Mouse (Mus musculus) lung, postnatal 14 days (tissue): ENCODE results near the gene Dab1.

ENCODE experiments used
- DNase-seq: peaks from one replicate; pipeline ENCODE4 v3.0.0; 2021

The Dab1 gene

DNA sequence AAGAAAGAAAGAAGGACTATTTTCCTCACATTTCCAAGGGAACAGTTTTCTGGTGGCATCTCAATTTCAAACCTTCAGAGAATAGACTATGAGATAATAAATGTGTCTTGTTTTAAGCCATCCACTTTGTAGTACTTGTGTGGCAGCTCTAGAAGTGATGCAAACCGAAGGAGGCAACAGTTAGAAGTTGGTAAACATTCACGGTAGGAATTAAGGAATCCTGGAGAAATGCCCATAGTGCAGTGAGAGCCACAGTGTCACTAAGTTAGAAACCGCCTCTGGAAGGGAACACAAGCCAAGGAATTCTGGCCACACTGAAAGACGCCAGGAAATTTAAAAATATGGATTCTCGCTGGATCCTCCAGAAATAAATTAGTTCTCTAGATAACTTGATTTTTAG is 502.8 kb downstream of the Dab1 start:
- DNase-seq = no peak

DNA sequence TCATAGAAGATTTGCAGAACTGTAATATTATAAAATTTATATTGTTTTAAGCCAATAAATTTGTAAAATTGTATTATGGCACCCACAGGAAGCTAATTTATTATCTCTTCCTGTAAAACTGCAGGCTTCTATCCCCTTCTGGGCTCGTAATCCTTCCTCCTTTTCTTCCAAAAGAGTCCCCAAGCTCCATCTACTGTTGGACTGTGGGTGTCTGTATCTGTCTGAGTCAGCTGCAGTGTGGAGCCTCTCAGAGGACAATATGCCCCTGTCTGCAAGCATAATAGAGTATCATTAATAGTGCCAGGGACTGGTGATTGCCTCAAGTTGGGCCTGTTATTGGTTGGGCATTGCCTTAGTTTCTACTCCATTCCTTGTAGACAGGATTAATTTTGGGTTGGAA is 503.2 kb downstream of the Dab1 start:
- DNase-seq = no peak

DNA sequence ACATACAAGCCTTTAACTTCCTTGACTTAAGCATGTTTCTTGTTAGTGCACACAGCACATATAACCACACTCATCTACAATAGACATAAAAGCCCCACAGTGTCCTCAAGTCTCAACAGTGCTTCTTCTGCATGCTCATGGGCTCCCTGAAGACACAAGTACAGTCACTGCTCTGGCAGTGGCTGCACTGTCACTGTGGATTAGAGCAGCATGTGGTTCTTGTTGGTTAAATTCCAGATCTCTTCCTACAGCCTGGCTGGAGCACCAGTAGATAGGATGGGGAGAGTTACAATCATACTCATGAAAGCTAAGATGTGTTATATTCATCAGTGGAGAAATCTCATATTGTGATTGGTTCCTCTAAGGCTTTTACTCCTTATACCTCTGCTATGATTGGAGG is 534.5 kb downstream of the Dab1 start:
- DNase-seq = no peak

DNA sequence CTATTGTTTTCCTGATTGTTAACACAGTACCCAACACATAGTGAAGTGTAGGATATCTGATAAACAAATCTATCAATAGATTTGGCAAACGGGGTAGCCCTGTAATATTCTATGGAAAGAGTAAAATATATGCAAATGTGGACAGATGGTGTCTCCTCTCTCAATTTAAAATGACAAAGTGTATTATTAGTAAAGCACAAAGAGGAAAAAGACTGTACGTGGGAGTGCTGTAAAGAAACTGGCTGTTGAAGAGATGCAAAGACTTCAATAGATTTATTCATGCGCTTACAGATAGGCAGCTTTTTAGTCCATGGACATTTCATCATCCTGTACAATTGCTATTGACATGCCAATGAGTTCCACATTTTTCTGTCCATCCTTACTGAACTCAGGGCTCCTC is 558.9 kb downstream of the Dab1 start:
- no peak for DNase-seq

DNA sequence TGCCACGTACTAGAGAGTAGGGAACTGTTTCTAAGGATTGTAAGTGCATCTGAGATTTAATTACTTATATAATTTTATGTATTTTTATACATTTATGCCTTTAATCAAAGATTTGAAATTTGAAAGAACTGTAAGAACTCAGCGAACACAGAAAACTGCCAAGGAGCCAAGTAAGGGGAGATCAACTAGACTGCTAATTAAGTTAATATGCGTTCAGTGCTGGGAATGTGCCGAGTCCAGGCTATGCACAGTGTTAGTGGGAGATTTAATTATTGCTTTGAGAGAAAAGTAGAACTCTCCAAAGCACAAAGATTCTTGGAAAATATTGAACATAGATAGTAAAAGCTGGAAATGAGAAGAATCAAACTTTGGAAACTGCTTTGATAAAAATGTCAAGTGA is 567.2 kb downstream of the Dab1 start:
- no peak for DNase-seq

DNA sequence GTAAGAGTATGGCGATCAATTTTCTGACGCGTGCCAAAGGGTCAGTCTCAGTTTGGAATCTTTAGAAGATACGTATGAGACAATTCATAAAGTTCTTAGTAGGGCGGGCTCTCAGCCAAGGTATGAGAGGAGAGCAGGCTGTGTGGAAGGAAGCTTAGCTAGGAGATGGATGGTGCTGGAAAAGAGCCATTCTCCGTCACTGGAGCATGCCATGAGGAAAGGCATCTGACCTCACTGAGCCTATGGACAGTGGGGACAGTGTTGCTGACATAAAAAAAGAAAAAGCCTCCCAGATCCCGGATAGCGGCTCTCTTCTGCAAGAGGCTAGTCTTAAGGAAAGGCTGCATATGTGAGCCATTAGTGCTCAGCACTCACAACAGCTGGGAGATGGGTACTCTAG is 579.5 kb downstream of the Dab1 start:
- DNase-seq = no peak

DNA sequence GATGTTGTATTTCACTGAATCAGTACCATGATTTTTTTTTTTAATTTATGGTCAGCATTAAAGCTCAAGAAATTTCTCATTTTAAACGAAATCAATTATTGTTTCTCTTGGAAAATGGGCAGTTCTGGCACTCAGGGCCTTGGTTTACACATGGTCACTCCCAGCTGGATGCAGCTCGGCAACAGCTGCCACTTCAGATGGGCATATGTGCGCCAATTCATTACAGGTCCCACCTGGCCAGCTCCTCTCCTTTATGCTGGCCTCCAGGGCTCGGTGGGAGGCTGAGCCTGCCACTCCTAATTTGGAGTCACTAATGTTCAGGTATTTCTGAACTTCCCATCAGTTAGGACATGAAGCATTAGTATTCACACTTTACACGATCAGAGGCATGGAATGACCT is 582.5 kb downstream of the Dab1 start:
- DNase-seq = no peak

DNA sequence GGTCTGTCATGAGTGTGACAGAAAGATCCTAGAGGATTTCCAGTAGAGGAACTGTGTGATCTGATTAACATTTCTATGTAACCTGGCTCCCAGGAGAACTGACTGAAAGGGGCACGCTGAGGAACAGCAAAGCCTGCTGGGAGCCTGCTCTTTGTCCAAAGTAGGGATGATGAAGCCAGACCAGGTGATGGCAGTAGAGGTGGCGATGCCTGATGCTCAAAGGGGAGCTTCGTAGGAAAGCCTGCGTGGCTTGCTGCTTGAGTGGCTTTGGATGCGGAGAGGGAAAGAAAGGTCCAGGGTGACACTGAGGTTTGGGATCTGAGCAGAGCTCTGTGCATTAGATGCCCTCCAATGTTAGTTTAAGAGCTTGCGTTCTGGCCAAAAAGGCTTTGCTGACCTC is 584.9 kb downstream of the Dab1 start:
- no peak for DNase-seq

DNA sequence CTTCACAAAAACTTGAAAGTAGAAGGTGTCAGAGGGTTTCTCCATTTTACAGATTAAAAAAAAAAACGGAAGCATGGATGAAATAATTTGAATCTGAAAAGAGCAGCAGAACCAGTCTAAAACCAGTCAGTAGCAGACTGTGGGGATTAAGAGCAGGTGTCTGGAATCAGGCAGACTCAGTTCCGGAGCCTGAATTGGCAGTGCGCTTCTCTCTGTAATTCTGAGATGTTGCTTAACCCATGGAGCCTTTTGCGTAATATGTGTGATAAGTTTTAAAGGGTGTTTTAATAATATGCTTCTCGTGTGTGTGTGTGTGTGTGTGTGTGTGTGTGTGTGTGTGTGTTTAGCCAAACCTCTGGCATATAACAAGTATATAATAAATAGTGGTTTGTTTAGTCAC is 587.5 kb downstream of the Dab1 start:
- no peak for DNase-seq

DNA sequence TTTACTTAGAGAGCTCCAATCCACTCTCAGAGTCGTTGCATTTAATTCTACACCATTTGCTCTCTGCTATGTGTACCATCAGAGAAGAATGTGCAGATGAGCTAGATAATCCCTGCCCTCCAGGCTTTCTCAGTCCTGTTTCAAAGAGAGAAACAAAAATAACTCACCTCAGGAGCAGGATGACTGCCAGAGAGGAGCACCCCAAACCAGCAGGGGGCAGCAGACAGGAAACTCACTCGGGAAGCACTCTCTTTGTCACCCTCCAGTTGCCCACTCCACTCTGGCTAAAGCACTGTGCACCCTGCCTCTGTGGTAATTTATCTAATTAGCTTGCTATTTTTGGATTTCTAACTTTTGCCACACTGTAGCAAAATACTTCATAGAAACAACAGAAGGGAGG is 589.9 kb downstream of the Dab1 start:
- peak; percentile 25 for DNase-seq

DNA sequence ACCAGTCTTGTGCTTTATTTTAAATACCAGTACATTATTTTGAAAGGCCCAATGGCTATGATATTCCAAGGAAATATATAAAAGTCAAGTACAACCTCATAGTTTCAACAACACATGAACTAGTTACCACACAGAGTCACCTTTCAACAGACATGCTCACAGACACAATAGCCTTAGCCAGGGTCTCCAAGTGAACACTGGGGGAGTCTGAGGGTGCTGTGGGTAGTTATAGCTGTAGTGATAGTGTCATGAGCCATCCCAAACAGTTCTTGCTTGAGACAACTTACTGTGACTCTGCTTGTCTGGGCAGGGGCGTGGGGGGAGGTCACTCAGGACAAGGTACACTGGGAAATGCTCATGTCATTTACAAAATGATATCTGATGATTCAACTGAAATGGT is 591.6 kb downstream of the Dab1 start:
- DNase-seq = no peak

DNA sequence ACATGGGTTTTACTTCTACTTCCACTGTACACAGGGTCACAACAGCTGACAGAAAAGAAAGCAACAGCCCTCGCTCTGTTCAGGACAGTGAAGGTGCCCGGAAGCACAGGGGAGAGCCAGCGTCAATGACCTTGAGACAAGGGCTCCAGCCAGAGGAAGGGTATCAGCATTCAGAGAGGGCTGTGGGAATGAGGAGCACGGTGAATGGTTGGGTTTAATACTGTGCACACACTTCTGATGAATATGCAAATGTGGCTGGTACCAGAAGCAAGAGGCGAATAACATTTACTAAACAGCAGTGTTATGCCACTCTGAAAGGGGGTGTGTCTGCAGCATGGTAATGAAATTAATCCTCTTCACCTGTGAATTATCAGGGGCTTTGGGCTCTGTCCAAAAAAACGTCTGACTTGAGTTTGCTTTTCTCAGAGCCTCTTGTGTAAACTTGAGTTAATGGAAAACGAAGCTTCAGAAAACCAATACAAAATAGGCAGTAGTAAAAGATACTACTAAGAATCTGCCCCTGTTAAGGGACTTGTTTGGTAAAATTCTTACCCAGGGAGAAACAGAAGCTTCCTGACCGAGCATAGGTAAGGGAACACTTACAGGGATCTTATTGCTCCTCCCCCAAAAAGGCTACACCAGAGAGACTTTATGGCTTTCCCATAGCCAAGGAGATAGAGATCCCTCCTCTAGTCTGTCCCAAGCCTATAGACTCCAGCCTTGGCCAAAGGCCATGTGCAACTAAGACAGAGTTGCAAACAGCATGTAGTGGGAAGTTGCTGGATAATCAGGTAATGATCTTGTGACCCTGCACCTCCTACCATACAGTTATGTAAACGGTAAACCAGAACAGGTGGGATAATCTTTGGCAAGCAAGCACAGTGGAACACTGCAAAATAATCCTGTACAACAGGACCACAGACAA is 592.6 kb downstream of the Dab1 start:
- DNase-seq = no peak

DNA sequence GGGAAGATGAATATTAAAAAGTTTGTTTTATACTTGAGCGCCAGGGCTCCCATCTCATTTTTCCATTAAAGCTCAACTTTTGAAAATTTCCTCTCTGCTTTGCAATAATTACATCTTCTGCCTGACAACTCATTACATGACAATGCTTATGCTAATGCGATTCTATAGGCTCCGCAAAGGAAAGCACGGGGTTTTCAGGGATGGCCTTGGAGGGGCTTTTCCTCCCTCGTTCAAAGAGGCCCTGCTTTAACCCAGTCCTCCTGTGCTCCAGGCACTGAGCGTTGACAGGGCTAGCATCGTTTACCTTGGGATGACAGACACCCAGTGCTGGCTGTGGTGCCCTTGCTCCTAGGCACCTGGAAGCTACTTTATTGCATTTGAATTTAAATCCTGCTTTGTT is 595.6 kb downstream of the Dab1 start:
- DNase-seq = no peak

DNA sequence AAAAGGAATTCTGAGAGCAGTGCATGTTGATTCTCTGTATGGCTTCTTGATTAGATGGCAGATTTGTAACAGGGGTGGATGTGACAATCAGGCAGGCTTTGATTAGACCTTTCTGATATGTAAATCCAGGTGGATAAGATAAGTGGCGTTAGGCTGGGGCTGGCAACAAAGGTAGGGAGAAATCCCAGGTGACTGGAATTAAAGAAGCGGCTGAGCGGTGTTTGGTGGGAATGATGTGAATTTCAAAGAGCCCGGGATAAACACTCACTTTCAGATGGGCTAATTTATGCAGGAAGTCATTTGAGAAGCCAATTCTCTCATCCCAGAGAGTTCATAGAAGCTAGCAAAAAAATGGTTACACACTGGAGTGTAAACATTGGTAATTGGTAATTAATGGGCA is 598.2 kb downstream of the Dab1 start:
- DNase-seq = no peak

DNA sequence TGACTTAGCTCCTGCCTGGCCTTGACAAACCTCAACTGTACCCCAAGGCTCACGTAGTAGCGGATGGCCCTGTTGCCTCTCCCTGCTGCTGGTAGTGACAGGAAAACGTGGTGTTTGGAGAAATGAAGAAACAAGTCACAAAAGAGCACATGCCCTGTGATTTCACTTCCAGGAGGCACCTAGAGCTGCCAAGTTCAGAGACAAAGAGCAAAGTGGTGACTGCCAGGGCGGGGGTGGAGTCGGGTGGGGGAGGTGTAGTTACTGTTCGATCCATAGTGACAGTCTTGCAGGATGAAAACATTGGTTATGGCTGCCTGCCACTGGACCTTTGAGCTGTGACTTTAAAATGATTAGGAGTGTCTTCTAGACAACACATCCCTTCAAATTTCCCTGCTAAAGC is 599.6 kb downstream of the Dab1 start:
- no peak for DNase-seq

DNA sequence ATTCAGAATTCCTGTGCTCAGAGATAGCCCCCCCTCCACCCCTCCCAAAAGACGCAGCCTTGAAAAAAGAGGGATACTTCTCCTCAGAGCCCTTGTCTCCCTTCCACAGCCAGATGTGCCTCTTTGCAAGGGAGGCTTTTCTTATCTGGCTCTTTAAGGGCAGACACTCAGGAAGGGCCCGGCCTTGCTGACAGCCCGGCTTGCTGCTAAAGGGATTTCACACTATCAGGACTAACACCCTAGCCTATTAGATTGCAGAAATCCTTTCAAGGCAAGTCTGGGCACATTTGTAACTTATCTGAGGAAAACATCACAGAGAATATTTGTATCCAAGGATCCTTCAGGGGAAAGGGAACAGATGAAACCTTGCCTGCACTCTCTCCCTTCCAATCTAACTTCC is 600.9 kb downstream of the Dab1 start:
- DNase-seq = no peak

DNA sequence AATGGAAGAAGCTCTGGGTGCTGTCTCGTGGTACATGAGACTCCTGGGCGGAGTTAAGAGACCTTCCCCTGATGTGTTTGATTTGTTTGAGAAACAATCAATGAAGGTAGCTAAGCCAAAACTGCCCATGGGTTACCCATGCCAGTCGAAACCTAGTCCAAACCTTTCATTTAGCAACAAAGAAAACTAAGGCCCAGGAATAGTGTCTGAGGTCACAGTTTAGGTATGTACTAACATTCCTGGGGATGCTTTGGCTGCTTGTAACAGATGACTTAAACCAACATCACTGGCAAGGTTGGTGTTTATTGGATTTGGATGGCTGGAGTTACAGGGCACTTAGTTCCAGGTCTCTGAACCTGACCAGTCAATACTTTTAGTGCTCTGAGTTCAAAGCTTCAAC is 610.1 kb downstream of the Dab1 start:
- no peak for DNase-seq

DNA sequence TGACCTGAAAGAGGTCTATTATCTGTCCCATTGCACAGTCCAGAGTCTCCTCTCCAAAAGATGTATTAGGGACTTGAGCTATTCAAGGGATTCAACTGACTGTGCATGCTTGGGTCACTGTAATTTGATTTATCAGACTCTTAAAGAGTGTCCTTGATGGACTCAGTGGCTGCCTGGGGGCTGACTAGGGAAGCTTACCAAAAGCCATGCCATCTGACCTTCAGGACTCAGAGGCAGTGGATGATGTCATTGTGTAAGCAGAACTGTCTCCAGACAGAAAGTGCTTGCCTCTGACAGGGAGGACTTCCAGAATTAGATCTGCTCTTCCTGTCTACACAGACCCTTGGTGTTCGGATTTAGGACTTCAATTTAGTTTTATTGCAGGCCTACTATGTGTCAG is 627.3 kb downstream of the Dab1 start:
- DNase-seq = no peak

DNA sequence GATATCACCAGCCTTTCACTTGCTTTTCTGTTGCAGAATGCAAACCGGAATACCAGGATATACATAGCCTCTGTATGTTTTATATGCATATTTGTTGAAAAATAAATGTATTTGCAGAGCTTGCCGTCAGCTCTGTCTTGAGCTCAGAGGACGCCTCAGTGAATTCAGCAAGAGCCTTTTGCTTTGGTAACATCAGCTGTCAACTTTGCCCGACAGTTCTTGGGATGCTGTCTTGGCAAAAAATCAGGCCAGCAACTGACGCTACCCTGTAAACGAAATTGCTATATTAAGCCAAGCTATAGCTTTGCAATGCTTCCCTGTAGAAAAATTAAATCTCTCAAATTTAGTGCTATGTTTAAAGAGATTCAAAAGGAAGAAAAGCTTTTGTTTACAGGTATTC is 630.3 kb downstream of the Dab1 start:
- DNase-seq = no peak

DNA sequence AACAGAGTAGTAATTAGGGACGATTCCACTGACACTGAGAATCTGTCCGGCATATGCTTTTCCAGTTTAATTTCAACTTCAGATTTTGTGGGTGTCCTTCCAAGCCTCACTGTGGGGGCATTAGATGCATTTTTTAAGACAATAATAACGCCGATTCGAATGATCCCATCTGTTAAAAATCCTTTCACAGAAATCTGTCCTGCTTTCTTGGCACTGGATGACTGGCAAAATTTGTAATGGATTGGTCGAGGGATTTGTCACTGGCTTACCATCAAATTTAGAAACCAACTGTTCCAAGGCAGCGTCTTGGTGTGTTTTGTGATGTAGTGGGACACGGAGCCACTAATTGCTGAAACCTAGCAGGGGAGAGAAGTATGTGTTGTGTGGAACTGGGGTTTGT is 638.6 kb downstream of the Dab1 start:
- DNase-seq = no peak

DNA sequence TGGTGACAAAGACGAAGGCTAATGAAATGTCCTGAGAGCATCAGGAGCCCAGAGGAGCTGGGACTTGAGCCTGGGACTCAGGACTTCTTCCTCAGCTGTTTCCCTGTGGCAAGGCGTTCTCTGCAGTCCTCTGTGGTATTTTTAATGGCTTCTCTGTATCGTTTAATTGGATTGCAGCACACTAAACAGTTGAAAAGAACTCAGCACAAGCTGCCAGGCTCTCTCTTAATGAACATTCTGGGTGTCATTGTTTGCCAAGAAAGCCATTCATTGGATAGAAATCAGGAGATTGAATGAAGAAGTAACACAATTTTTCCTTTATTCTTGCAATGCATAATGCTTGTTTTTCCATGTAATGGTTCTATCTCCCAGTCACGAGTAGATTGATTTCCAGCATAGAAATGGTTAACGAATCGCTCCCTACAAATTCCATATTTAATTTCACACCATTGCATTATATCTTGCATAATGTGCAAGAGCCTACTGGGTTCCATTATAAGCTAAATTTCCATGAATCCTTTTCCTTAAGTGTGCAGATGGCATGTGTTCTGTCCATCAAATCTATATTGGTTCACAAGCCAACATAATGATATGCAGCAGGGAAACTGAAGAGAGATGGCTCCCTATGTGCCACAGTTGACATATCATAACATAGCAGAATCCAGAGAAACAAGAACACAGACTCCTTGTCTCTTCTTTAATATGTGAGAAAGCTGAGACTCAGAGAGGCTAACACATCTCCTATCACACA is 650.4 kb downstream of the Dab1 start:
- no peak for DNase-seq

DNA sequence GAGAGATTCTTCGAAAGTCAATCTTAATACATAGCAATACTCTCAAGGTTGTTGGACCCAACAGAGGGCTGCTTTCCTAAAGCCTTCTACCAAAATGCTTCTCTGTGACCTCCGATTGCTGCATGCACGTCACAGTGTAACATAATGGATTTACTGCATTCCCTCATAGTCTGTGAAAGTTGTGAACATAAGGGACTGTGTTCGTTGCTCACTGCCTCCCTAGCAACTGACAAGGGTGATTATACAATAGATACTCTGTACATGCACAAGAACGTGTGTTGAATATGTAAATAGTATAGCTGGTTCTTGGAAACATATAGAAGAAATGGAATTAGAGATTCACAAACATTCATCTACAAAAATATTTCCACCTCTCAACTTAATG is 651.0 kb downstream of the Dab1 start:
- no peak for DNase-seq

DNA sequence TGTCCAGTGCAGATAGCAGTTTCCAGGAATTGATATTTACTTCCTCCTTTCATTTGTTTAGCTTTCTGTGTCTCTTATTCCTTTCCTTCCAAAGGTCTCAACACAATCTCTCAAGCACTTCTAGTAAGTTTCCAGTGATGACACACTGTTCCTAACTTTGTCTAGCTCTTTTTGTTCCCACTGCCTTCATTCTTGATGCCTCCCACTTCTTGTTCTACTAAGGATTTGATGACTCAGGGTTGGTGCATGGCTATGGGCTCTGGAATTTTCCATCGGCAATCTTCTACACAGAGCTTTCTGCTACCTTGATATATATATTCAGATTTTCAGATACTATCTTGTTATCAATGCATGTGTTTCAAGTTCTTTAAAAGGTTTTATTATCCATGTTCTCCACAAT is 656.1 kb downstream of the Dab1 start:
- no peak for DNase-seq

DNA sequence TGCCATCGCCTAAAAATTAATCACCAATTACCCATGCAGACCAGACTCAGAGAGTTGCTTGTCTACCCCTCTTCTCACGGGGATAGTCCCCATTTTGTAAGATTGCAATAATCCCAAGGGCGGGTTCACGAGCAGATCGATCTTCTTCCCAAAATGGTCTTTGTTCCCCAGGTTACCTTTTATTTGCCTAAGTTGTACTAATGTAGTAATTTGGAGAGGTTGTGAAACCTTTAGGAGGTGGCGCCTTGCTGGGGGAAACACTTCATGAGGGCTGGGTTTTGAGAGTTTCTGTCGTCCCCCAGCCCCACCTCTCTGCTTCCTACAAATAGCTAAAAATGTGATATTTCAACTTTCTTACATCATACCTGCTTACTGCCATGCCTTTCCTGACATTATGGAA is 657.8 kb downstream of the Dab1 start:
- DNase-seq = no peak

DNA sequence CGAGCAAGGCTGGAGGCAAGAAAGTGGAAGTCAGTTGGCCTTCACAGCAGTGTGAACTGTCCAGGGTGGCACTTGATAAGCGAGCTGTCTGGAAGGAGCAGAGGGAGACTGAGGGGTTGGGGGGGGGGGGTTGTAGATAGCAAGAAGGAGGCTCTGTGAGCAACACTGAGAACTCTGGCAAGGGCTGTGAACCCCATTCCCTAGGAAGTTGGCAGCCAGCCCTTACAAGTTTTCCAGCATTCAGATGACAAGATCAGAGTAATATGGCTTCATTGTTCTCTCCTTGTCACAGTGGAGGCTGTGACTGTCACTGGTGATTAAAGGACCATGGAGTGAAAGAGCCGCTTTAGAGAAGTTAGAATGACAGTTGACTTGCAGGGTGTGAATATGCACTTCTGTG is 662.4 kb downstream of the Dab1 start:
- DNase-seq = no peak
